Mouse (Mus musculus) cerebellum, adult 18-20 months (tissue): ENCODE measurements around the gene Zfyve28.

Source experiments
- DNase-seq, 2 experiments: peaks; one replicate each; pipeline ENCODE4 v3.0.0; 2021

Gene Zfyve28

GRCm38 (mm10) chr5:34250090-34250489 lies 38.2 kb downstream of the Zfyve28 start:
- DNase-seq = peak in 1 of 2 experiments; percentile 35

GRCm38 (mm10) chr5:34249132-34249531 lies 39.1 kb downstream of the Zfyve28 start:
- no peak for DNase-seq

GRCm38 (mm10) chr5:34246443-34246842 lies 41.8 kb downstream of the Zfyve28 start:
- DNase-seq = no peak

- DNase-seq = no peak
Observed at GRCm38 (mm10) chr5:34243062-34243461, 45.2 kb downstream of the Zfyve28 start.

GRCm38 (mm10) chr5:34242224-34242963 lies 45.9 kb downstream of the Zfyve28 start:
- peak in 1 of 2 experiments; percentile 56 for DNase-seq

- DNase-seq = no peak
Observed at GRCm38 (mm10) chr5:34238444-34238843, 49.8 kb downstream of the Zfyve28 start.

- no peak for DNase-seq
Observed at GRCm38 (mm10) chr5:34235898-34236420, 52.3 kb downstream of the Zfyve28 start.

GRCm38 (mm10) chr5:34235056-34235455 lies 53.2 kb downstream of the Zfyve28 start:
- no peak for DNase-seq

GRCm38 (mm10) chr5:34233221-34233515 lies 55.1 kb downstream of the Zfyve28 start:
- DNase-seq = no peak

- peak in 1 of 2 experiments; percentile 45 for DNase-seq
Observed at GRCm38 (mm10) chr5:34232481-34233220, 55.6 kb downstream of the Zfyve28 start.

- DNase-seq = no peak
Observed at GRCm38 (mm10) chr5:34231901-34232300, 56.3 kb downstream of the Zfyve28 start.

- DNase-seq = peak in 1 of 2 experiments; percentile 53
Observed at GRCm38 (mm10) chr5:34230599-34231485, 57.4 kb downstream of the Zfyve28 start.

GRCm38 (mm10) chr5:34229503-34229902 lies 58.7 kb downstream of the Zfyve28 start:
- DNase-seq = no peak

- DNase-seq = peak; percentile 71 to 80
Observed at GRCm38 (mm10) chr5:34225516-34225915, 62.7 kb downstream of the Zfyve28 start.

- DNase-seq = no peak
Observed at GRCm38 (mm10) chr5:34224515-34224914, 63.7 kb downstream of the Zfyve28 start.

GRCm38 (mm10) chr5:34220001-34220400 lies 68.2 kb downstream of the Zfyve28 start:
- no peak for DNase-seq

GRCm38 (mm10) chr5:34218672-34219071 lies 69.6 kb downstream of the Zfyve28 start:
- DNase-seq = no peak

GRCm38 (mm10) chr5:34217756-34218155 lies 70.5 kb downstream of the Zfyve28 start:
- DNase-seq = no peak

GRCm38 (mm10) chr5:34216025-34216424 lies 72.2 kb downstream of the Zfyve28 start:
- no peak for DNase-seq

- DNase-seq = no peak
Observed at GRCm38 (mm10) chr5:34213659-34214058, 74.6 kb downstream of the Zfyve28 start.

GRCm38 (mm10) chr5:34210279-34210678 lies 78.0 kb downstream of the Zfyve28 start:
- DNase-seq = peak; percentile 79 to 84

- no peak for DNase-seq
Observed at GRCm38 (mm10) chr5:34207503-34207902, 80.7 kb downstream of the Zfyve28 start.

- DNase-seq = peak in 1 of 2 experiments; percentile 53
Observed at GRCm38 (mm10) chr5:34205788-34206187, 82.5 kb downstream of the Zfyve28 start.
